Mouse (Mus musculus): ENCODE results near the gene Shkbp1.

The Shkbp1 gene

GRCm38 (mm10) chr7:27355745-27356240 lies at the start of gene Shkbp1:
Shkbp1 (minus strand) TSS chr7:27356019.
- DNase-seq (ENCODE audit: low read depth, low spot score) = peak; percentile 98

- DNase-seq (ENCODE audit: low read depth, low spot score) = peak; percentile 86
Measured at GRCm38 (mm10) chr7:27404203-27404942, 48.6 kb upstream of the Shkbp1 start.

GRCm38 (mm10) chr7:27402675-27403074 lies 46.9 kb upstream of the Shkbp1 start:
- peak; percentile 90 for DNase-seq (ENCODE audit: low read depth, low spot score)

GRCm38 (mm10) chr7:27400545-27400944 lies 44.7 kb upstream of the Shkbp1 start:
- DNase-seq (ENCODE audit: low read depth, low spot score) = no peak

- DNase-seq (ENCODE audit: low read depth, low spot score) = peak; percentile 97
Measured at GRCm38 (mm10) chr7:27397048-27397949, 41.5 kb upstream of the Shkbp1 start.

GRCm38 (mm10) chr7:27396184-27397047 lies 40.6 kb upstream of the Shkbp1 start:
- peak; percentile 78 for DNase-seq (ENCODE audit: low read depth, low spot score)

- DNase-seq (ENCODE audit: low read depth, low spot score) = peak; percentile 99
Measured at GRCm38 (mm10) chr7:27395521-27396183, 39.8 kb upstream of the Shkbp1 start.

DNA sequence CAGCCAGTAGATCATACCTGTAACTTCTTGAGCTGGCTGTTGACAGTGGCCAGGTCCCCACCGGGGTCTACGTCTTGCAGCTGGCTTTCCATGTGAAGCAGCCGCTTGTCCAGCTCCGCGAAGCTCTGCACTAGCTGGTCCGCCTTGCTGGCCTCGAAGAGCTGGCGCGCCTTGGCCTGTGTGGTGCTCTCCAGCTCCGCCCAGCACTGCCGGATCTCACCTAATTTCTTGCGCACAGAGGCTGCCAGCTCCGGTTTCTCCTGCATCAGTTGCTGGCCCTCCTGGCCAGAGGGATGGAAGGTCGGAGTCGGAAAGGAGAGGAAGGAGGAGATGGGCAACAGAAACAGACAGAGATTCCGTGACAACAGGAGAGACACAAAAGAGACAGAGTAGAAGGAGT lies 35.6 kb upstream of the Shkbp1 start:
- DNase-seq (ENCODE audit: low read depth, low spot score) = no peak

- peak; percentile 56 for DNase-seq (ENCODE audit: low read depth, low spot score)
Measured at GRCm38 (mm10) chr7:27389213-27389612, 33.4 kb upstream of the Shkbp1 start.

DNA sequence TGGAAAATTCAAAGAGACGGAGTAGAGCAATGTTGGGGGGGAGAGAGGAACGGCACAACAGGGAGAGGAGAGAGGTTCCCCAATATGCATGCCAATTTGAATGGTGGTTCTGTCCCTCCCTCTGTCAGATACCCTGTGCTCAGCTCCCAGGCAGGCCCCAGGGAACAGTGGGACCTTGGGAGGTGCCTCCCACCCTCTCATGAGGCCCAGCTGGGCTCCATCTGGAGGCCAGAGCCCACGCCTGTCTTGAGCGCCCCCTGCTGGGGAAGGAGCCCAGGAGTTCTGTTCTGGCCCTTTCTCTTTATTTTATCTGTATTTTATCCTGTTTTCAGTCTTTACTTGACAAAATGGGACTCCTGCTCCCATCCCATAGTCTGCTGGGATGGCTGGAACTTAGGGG lies 28.9 kb upstream of the Shkbp1 start:
- DNase-seq (ENCODE audit: low read depth, low spot score) = peak; percentile 73

GRCm38 (mm10) chr7:27384134-27384533 lies 28.3 kb upstream of the Shkbp1 start:
- DNase-seq (ENCODE audit: low read depth, low spot score) = no peak

DNA sequence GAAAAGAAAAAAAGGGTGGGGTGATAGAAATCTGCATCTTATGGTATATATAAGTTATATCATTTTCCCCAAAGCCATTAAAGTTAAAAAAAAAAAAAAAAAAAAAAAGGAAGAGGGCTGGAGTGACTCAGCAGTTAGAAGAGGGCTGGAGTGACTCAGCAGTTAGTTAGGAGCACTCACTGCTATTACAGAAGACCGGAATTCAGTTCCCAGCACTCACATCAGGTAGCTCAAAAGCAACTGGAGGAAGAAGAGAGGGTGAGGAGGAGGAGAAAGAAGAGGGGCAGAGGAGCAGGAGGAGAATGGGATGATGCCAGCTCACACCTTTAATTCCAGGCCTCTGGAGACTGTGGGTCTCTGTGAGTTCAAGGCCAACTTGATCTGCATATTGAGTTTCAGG lies 27.4 kb upstream of the Shkbp1 start:
- DNase-seq (ENCODE audit: low read depth, low spot score) = peak; percentile 83

GRCm38 (mm10) chr7:27381560-27381959 lies 25.7 kb upstream of the Shkbp1 start:
- DNase-seq (ENCODE audit: low read depth, low spot score) = no peak

DNA sequence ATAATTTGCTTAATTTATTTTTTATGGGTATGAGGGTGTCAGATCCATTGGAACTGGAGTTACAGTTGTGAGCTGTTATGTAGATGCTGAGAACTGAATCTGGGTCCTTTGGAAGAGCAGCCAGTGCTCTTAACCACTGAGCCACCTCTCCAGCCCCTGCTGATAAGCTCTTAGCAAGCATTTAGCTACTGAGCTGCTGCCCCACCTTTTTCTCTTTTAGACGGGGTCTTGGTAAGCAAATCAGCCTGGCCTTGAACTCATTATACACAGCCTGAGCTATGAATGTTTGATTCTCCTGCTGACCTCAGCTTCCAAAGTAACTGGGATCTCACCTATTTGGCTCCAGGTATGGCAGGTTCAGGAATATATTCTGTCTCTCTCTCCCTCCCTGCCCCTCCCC lies 25.2 kb upstream of the Shkbp1 start:
- DNase-seq (ENCODE audit: low read depth, low spot score) = peak; percentile 84

GRCm38 (mm10) chr7:27379836-27380235 lies 24.0 kb upstream of the Shkbp1 start:
- no peak for DNase-seq (ENCODE audit: low read depth, low spot score)

GRCm38 (mm10) chr7:27378431-27378830 lies 22.6 kb upstream of the Shkbp1 start:
- peak; percentile 88 for DNase-seq (ENCODE audit: low read depth, low spot score)

DNA sequence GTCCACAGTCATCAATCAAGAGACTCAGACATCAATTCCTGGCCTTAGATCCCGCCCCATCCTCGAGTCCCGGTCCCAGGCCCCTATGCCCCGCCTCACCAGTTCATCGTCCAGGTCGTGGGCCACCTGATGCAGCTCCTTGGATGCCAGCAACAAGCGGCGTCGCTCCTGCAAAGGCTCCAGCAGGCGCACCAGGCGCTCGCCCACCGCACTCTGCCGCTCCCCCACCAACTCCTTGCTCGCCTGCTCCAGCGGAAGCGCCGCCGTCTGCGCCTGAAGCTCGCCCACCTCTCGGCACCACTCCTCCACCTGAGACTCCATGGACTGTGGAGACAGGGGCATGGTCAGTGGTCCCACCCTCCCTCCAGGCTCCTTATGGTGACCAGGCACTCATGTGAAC lies 19.5 kb upstream of the Shkbp1 start:
- no peak for DNase-seq (ENCODE audit: low read depth, low spot score)

DNA sequence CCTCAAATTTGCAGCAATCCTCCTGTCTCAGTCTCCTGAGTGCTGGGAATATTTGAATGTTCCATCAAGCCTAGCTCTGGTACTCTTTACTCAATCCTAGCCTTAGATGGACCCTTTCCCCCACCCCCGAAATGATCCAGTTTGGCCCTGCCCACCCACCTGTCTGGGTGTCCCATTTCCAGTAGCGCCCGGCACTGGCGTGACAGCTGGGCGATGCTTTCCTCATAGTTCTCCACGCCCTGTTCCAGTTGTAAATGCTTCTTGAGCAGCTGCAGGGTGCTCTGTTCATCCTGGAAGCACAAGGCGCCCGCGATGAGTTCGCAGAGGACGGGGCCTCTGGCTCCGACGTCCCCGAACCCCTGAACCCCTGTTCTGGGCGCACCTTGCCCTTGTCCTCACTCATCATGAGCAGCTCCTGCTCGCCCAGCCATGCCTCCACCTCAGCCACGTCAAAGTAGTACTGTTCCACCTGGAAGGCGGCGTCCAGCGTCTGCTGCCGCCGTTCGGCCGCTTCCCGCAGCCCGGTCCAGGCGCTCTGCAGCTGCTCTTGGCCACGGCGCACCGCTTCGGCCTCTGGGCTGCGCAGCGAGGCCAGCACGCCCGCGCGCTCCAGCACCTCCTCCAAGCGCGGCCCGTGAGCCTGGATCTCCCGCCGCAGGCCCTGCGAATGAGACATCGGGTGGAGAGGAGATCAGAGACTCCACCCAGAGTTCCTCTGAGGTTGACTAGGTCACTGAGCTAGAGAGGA lies 16.1 kb upstream of the Shkbp1 start:
- no peak for DNase-seq (ENCODE audit: low read depth, low spot score)

DNA sequence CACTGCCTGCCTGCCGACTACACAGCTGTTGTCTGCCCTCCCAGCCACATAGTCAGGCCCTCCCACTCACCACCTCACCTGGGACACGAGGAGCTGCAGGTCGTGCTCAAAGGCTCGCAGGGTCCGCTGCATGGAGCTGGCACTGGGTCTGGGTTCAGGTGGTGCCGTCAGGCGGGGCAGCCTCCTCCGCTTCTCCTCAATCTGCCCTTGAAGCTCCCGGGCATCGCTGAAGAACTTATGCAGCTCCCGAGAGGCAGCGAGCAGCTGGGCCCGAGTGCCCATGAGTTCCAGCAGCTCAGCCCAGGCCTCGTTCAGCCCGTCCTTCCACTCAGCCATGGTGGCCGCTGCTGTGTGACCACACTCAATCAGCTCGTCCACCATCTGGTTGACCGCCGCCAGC lies 13.3 kb upstream of the Shkbp1 start:
- no peak for DNase-seq (ENCODE audit: low read depth, low spot score)

DNA sequence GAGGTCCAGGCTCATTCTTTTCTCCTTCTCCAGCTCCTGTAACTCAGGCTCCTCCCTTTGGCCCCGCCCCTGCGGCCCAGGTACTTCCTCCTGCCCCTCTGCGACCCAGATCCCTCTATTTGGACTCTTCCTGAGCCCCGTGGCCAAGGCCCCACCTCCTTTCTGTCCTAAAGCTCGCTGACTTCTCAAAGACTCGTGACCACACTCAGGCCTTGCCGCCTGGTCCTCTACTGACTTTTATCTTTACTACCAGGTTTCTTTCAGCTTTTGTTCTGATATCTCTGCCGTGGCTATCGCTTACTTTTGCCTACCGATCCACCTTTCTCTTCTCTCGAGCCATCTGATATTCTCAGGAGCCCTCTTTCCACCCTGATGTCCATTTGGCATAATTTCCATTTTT lies 12.2 kb upstream of the Shkbp1 start:
- peak; percentile 95 for DNase-seq (ENCODE audit: low read depth, low spot score)
